Mouse (Mus musculus) stomach, embryonic 15.5 days (tissue): ENCODE results near the gene Mrps30. TPM values are rescaled to one million over a fixed set of nuclear protein-coding genes. Genes with fewer than 3 reads are reported as not detected.
A peak's percentile ranks its signal among the peaks of the same experiment; 100 is the strongest.
"Not testable (repeated sequence)": the region's sequence is repeated elsewhere in the genome, so short reads cannot be mapped to it uniquely, and the experiment has no call there.

Source experiments
- ATAC-seq: fragments of 200-750 bp; cut with Nextera tagmentation; 2 replicates; pipeline ENCODE4 v1.8.0; 2017; ENCODE audit warnings: low read depth, moderate number of reproducible peaks, moderate TSS enrichment; ENCODE audit not compliant: insufficient read depth, low FRiP score
- H3K27ac ChIP-seq: fragments of 300-500 bp; sonication (generic); 2 replicates; pipeline ENCODE4 v1.5.1; 2015; ENCODE audit warnings: mild to moderate bottlenecking, inconsistent platforms
- H3K27me3 ChIP-seq: fragments of 300-500 bp; sonication (generic); replicated peaks from 2 replicates; pipeline ENCODE4 v1.6.1; 2015; ENCODE audit warnings: inconsistent platforms
- H3K36me3 ChIP-seq: fragments of 300-500 bp; sonication (generic); 2 replicates; pipeline ENCODE4 v1.6.1; 2015; ENCODE audit warnings: inconsistent platforms
- H3K4me1 ChIP-seq: fragments of 300-500 bp; sonication (generic); 2 replicates; pipeline ENCODE4 v1.6.1; 2015; ENCODE audit warnings: inconsistent platforms
- H3K4me2 ChIP-seq: fragments of 300-500 bp; sonication (generic); 2 replicates; pipeline ENCODE4 v1.6.1; 2015; ENCODE audit warnings: mild to moderate bottlenecking, inconsistent platforms
- H3K4me3 ChIP-seq: fragments of 300-500 bp; sonication (generic); replicated peaks from 2 replicates; pipeline ENCODE4 v1.5.1; 2015; ENCODE audit warnings: inconsistent platforms
- H3K9ac ChIP-seq: fragments of 300-500 bp; sonication (generic); 2 replicates; pipeline ENCODE4 v1.6.1; 2015; ENCODE audit warnings: inconsistent platforms
- H3K9me3 ChIP-seq: fragments of 300-500 bp; sonication (generic); 2 replicates; pipeline ENCODE4 v1.6.1; 2016; ENCODE audit warnings: inconsistent platforms
- WGBS: fragments of 180-500 bp; shearing (Covaris S2); methylation state at CpG from one replicate; pipeline ENCODE4 v1.1.7; 2015; 5-methylcytosine and 5-hydroxymethylcytosine counted together
- polyA plus RNA-seq: library from polyadenylated mRNA; unstranded; fragments of >200 nt; fragmentation: Nextera tagmentation; extraction: Ambion mirVana; gene quantifications from 2 replicates; pipeline ENCODE4 v1.2.1, GENCODE M21; 2015

Gene Mrps30
- polyA plus RNA-seq, result 34.3 and 35.3 TPM in 2 replicates

GRCm38 (mm10) chr13:118386511-118387447 lies at the start of gene Mrps30, which contains the start of gene B430218F22Rik:
Gene Mrps30, minus strand, starts transcription at chr13:118387252.
Gene B430218F22Rik, plus strand, starts transcription at chr13:118386630.
- no peaks in the 10 kb centered on the region for H3K4me1 ChIP-seq
- ATAC-seq, result peak; percentile 96
- WGBS, result under 1% methylated on average over 93 of the region's 93 CpGs
- H3K9ac ChIP-seq, result peak within 1 kb of the TSS; percentile 55
- no peaks in the 10 kb centered on the region for H3K27me3 ChIP-seq
- H3K27ac ChIP-seq, result peak within 1 kb of the TSS; percentile 63; the same call in 1 of the 2 replicates
- no peaks in the 10 kb centered on the region for H3K9me3 ChIP-seq
- peak within 1 kb of the TSS; percentile 62 for H3K4me2 ChIP-seq
- H3K36me3 ChIP-seq, result peaks cover 8% of the 10 kb centered on the region
- H3K4me3 ChIP-seq, result peak within 1 kb of the TSS; percentile 79

GRCm38 (mm10) chr13:118420847-118421246 lies 33.8 kb upstream of the Mrps30 start:
- Histone ChIP-seq H3K4me3 (no peak overlapping the region), H3K9ac (no peak overlapping the region), H3K9me3 (no peaks in the 10 kb centered on the region), H3K27ac (no peak overlapping the region), H3K27me3 (no peaks in the 10 kb centered on the region), H3K36me3 (no peaks in the 10 kb centered on the region), H3K4me1 (no peaks in the 10 kb centered on the region), H3K4me2 (no peak overlapping the region)
- WGBS, result 75% methylated on average over 1 of the region's 1 CpGs
- ATAC-seq, result no peak

DNA sequence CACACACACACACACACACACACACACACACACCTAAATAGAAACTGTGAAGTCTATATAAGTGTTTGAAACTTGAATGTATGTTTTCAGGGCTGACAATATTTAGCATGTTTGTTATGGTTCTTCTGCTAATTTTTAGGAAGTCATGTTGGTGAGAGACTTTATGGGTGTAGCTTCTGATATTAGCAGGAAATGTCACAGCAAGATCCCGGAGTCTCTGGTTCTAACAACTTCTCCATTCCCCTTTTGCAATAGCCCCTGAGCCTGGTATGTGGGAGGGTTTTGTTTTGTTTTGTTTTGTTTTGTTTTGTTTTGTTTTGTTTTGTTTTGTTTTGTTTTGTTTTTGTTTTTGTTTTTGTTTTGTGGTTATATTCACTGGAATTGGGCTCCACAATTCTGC lies 33.4 kb upstream of the Mrps30 start:
- 74% methylated on average over 1 of the region's 1 CpGs for WGBS
- no peaks in the 10 kb centered on the region for H3K27me3 ChIP-seq
- no peak overlapping the region for H3K4me3 ChIP-seq
- no peak overlapping the region for H3K9ac ChIP-seq
- no peaks in the 10 kb centered on the region for H3K9me3 ChIP-seq
- H3K4me2 ChIP-seq, result no peak overlapping the region
- H3K36me3 ChIP-seq, result no peaks in the 10 kb centered on the region
- H3K4me1 ChIP-seq, result no peaks in the 10 kb centered on the region
- H3K27ac ChIP-seq, result no peak overlapping the region
- ATAC-seq, result no peak

DNA sequence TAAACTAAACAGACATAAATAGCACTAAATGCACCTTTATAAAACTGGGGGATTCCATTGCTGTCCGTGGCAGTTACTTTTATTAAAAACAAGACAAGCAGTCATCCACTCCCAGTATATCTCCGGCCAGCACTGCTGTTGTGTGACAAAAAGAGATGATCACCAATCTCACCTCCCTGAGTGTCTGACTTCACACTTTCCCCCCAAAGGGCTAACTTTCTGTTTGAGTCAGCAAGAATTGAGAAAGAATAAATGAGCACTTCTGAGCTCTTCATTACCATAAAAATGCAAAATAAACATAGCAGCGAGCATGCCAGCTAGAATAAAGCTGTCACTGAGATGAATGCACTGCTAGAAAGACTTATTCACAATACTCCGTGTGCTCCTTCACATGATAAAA lies 31.1 kb upstream of the Mrps30 start:
- WGBS, result 44% methylated on average over 4 of the region's 4 CpGs
- Histone ChIP-seq H3K27me3 (no peaks in the 10 kb centered on the region), H3K9me3 (no peaks in the 10 kb centered on the region), H3K4me1 (no peaks in the 10 kb centered on the region), H3K27ac (no peak overlapping the region), H3K4me3 (no peak overlapping the region), H3K4me2 (no peak overlapping the region), H3K9ac (no peak overlapping the region), H3K36me3 (no peaks in the 10 kb centered on the region)
- ATAC-seq, result no peak

DNA sequence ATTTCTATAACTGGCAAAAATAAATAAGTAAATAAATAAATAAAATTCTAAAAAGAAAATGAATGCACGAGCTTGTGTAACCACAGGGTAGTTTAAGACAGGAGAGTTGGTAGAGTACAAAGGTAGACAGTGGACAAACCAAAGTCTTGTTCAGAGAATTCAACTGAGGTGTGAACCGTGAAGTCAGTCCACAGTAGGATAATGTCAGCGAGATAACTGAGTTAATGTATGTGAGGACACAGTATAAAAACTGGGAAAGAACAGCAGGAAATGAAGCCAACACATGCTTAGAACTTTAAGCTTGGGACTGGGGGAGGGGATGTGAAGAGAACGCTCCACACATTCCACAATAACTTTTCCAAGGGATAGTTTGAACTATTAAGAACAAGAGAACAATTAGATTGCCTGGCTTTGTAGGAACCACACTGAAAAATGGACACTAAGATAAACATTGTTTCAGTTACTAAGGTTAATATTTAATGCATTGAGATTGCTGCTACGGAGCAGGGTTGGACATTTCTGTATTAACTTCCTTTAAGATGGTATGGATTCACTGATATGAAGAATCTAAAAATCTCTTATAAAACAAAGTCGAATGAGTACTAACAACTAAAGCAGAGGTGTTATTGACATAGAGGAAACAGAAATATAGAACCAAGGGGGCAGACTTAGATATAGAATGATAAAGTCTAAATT lies 24.4 kb upstream of the Mrps30 start:
- WGBS, result 56% methylated on average over 6 of the region's 6 CpGs
- no peak for ATAC-seq
- Histone ChIP-seq H3K4me1 (no peaks in the 10 kb centered on the region), H3K9ac (no peak overlapping the region), H3K27me3 (no peaks in the 10 kb centered on the region), H3K27ac (no peak overlapping the region), H3K9me3 (no peaks in the 10 kb centered on the region), H3K4me2 (no peak overlapping the region), H3K36me3 (no peaks in the 10 kb centered on the region), H3K4me3 (no peak overlapping the region)

- H3K4me2 ChIP-seq, result no peak overlapping the region
- H3K9me3 ChIP-seq, result no peaks in the 10 kb centered on the region
- no peak overlapping the region for H3K4me3 ChIP-seq
- no peaks in the 10 kb centered on the region for H3K36me3 ChIP-seq
- H3K9ac ChIP-seq, result no peak overlapping the region
- no peaks in the 10 kb centered on the region for H3K27me3 ChIP-seq
- H3K27ac ChIP-seq, result no peak overlapping the region
- ATAC-seq, result no peak
- H3K4me1 ChIP-seq, result no peaks in the 10 kb centered on the region
Observed at GRCm38 (mm10) chr13:118403544-118403943, 16.5 kb upstream of the Mrps30 start.

DNA sequence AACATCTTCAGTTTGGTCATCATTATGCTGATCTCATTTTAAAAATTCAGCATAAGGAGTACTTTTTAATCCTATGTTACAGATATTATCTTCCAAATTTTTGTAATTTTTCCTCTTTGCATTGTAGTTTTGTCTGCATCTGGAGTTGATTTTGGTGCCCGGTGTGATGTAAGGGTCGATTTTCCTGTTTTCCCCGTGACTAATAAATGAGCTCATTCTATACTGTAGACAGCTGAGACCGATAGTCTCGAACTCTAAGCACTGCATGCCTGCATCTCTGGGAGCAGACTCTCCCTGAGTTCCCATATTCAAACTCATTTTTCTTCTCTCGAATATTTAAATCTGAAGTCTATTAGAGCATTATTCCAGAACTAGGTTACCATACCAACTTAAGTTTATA lies 13.3 kb upstream of the Mrps30 start:
- Histone ChIP-seq H3K4me1 (no peaks in the 10 kb centered on the region), H3K36me3 (no peaks in the 10 kb centered on the region), H3K27me3 (no peaks in the 10 kb centered on the region), H3K9me3 (no peaks in the 10 kb centered on the region), H3K9ac (no peak overlapping the region), H3K27ac (no peak overlapping the region), H3K4me3 (no peak overlapping the region), H3K4me2 (no peak overlapping the region)
- no peak for ATAC-seq
- WGBS, result 77% methylated on average over 6 of the region's 6 CpGs

DNA sequence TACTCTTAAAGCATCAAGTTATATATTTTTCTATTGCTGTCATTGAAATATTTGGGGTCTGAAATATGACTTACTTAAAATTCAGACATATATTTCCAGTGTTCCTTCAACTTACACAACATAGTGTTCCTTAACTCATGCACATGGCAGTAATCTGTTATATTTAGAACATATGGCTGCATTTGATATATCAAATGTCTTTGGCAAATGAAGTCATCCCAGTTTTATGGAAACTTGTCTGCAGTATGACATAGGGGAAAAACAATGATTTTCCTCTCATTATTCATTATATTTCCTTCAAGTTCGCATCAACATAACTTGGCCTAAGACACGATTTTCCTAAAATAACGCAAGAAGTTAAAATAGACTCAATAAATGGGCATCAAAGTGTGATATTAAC lies 8.8 kb upstream of the Mrps30 start:
- H3K4me3 ChIP-seq, result no peak overlapping the region
- H3K27me3 ChIP-seq, result no peaks in the 10 kb centered on the region
- 81% methylated on average over 3 of the region's 3 CpGs for WGBS
- H3K27ac ChIP-seq, result no peak overlapping the region
- H3K9me3 ChIP-seq, result no peaks in the 10 kb centered on the region
- H3K4me1 ChIP-seq, result no peaks in the 10 kb centered on the region
- no peak for ATAC-seq
- no peaks in the 10 kb centered on the region for H3K36me3 ChIP-seq
- H3K9ac ChIP-seq, result no peak overlapping the region
- H3K4me2 ChIP-seq, result no peak overlapping the region

GRCm38 (mm10) chr13:118387448-118387801 lies 373 bp upstream of the Mrps30 start:
- H3K9me3 ChIP-seq, H3K4me1 ChIP-seq, H3K36me3 ChIP-seq, H3K9ac ChIP-seq, H3K27ac ChIP-seq, H3K27me3 ChIP-seq: not testable (repeated sequence)
- Histone ChIP-seq H3K4me2 (peak overlapping the region; percentile 53), H3K4me3 (peak overlapping the region; percentile 79)
- peak; percentile 24; the same call in 1 of the 2 replicates for ATAC-seq
- WGBS, result 9% methylated on average over 10 of the region's 10 CpGs

DNA sequence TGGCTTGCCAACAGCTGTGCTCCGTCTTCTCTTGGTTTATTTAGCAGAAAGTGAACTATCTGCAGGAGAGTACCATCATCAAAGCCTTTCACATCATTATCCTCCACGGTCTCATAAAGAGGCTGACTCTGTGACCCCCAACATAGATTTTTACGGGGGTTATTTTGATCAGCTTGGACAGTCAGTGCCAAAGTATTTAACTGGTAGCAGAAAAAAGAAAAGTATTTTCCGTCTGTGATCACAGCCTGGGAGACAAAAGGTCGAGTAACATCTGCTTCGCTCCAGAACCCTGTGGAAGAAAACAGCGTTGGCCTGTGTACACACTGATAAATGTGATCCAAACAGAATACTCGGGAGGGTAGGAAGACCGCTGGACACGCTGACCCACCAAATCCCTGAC lies 6.7 kb downstream of the Mrps30 start:
- no peak for ATAC-seq
- no peaks in the 10 kb centered on the region for H3K4me1 ChIP-seq
- H3K36me3 ChIP-seq, result peaks cover 12% of the 10 kb centered on the region
- H3K4me2 ChIP-seq, result no peak overlapping the region
- no peak overlapping the region for H3K4me3 ChIP-seq
- no peaks in the 10 kb centered on the region for H3K9me3 ChIP-seq
- 46% methylated on average over 10 of the region's 10 CpGs for WGBS
- no peaks in the 10 kb centered on the region for H3K27me3 ChIP-seq
- H3K9ac ChIP-seq, result no peak overlapping the region
- no peak overlapping the region for H3K27ac ChIP-seq

DNA sequence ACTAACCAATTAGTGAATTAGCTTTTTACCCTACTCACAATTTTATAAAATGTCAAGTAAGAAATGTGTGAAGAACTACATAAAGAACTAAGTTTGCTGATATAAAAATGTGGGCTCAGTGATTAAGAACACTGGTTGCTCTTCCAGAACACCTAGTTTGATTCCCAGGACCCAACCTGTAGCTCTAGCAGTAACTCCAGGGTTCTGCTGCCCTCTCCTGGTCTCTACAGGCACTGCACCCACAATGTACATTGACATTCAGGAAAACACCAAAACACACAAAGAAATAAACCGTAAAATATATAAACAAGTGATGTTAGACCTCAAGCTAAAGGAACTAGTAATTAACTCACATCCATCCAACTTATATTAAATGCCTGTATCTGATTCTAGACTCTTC lies 7.9 kb downstream of the Mrps30 start:
- no peak overlapping the region for H3K9ac ChIP-seq
- no peak overlapping the region for H3K27ac ChIP-seq
- WGBS, result 64% methylated on average over 1 of the region's 1 CpGs
- no peak overlapping the region for H3K4me3 ChIP-seq
- H3K4me2 ChIP-seq, result no peak overlapping the region
- no peak for ATAC-seq
- no peaks in the 10 kb centered on the region for H3K9me3 ChIP-seq
- H3K4me1 ChIP-seq, result no peaks in the 10 kb centered on the region
- H3K27me3 ChIP-seq, result no peaks in the 10 kb centered on the region
- peaks cover 12% of the 10 kb centered on the region for H3K36me3 ChIP-seq

- WGBS, result 48% methylated on average over 4 of the region's 4 CpGs
- H3K4me1 ChIP-seq, result no peaks in the 10 kb centered on the region
- peaks cover 1% of the 10 kb centered on the region; the same call in 1 of the 2 replicates for H3K36me3 ChIP-seq
- no peak overlapping the region for H3K4me2 ChIP-seq
- no peak overlapping the region for H3K27ac ChIP-seq
- H3K4me3 ChIP-seq, result no peak overlapping the region
- ATAC-seq, result no peak
- H3K9me3 ChIP-seq, result no peaks in the 10 kb centered on the region
- H3K9ac ChIP-seq, result no peak overlapping the region
- H3K27me3 ChIP-seq, result no peaks in the 10 kb centered on the region
Observed at GRCm38 (mm10) chr13:118372871-118373270, 14.2 kb downstream of the Mrps30 start.
